Mouse (Mus musculus) cortical plate, adult 2 months (tissue): ENCODE data around the gene Myt1l. TPM values are rescaled to one million over a fixed set of nuclear protein-coding genes. Genes with fewer than 3 reads are reported as not detected.
A peak's percentile ranks its signal among the peaks of the same experiment; 100 is the strongest.

Source experiments
- H3K27ac ChIP-seq: fragments of 200-500 bp; 2 replicates; pipeline ENCODE4 v1.5.1; 2012; ENCODE audit warnings: low read length, control low read depth, inconsistent platforms; ENCODE audit not compliant: insufficient read depth
- H3K4me1 ChIP-seq: fragments of 200-500 bp; 2 replicates; pipeline ENCODE4 v1.6.1; 2011; ENCODE audit warnings: low read length; ENCODE audit not compliant: control insufficient read depth, insufficient read depth
- H3K4me3 ChIP-seq: fragments of 200-500 bp; 2 replicates; pipeline ENCODE4 v1.5.1; 2011; ENCODE audit warnings: mild to moderate bottlenecking, low read length, control low read depth; ENCODE audit not compliant: insufficient read depth
- CTCF ChIP-seq: fragments of 200-500 bp; IDR thresholded peaks from 2 replicates; pipeline ENCODE4 v1.5.1; 2011; ENCODE audit warnings: mild to moderate bottlenecking, control low read depth, low read length; ENCODE audit not compliant: insufficient read depth; ENCODE audit errors: extremely low read depth
- POLR2A ChIP-seq: fragments of 200-500 bp; IDR thresholded peaks from 2 replicates; pipeline ENCODE4 v1.6.1; 2011; ENCODE audit warnings: mild to moderate bottlenecking, low read length, control low read depth; ENCODE audit not compliant: insufficient read depth; ENCODE audit errors: extremely low read depth
- polyA plus RNA-seq: library from polyadenylated mRNA; depleted of rRNA; stranded (reverse); fragments of >200 nt; gene quantifications from 2 replicates; pipeline ENCODE4 v1.2.3, GENCODE M21; 2012

Gene Myt1l
- polyA plus RNA-seq, 1 experiment: 74.1 TPM

GRCm38 (mm10) chr12:29854151-29854585 lies 326.0 kb downstream of the Myt1l start:
- Histone ChIP-seq H3K4me3 (no peak overlapping the region), H3K27ac (no peak overlapping the region), H3K4me1 (peaks cover 6% of the 10 kb centered on the region; the same call in 1 of the 2 replicates)
- no peak for TF ChIP-seq CTCF
- no peak for TF ChIP-seq POLR2A

- peaks cover 6% of the 10 kb centered on the region; the same call in 1 of the 2 replicates for H3K4me1 ChIP-seq
- no peak overlapping the region for H3K4me3 ChIP-seq
- TF ChIP-seq POLR2A (no peak), CTCF (peak; percentile 55)
- no peak overlapping the region for H3K27ac ChIP-seq
Observed at GRCm38 (mm10) chr12:29855007-29855406, 326.8 kb downstream of the Myt1l start.

GRCm38 (mm10) chr12:29860986-29861385 lies 332.8 kb downstream of the Myt1l start:
- Histone ChIP-seq H3K4me3 (no peak overlapping the region), H3K4me1 (peaks cover 4% of the 10 kb centered on the region), H3K27ac (no peak overlapping the region)
- TF ChIP-seq POLR2A: no peak
- no peak for TF ChIP-seq CTCF

- TF ChIP-seq POLR2A (no peak), CTCF (no peak)
- Histone ChIP-seq H3K27ac (0 out of 2 replicates have a peak overlapping the region, but pooled peaks have one; percentile 38), H3K4me1 (peaks cover 11% of the 10 kb centered on the region), H3K4me3 (no peak overlapping the region)
Observed at GRCm38 (mm10) chr12:29868295-29868694, 340.1 kb downstream of the Myt1l start.

- TF ChIP-seq CTCF (no peak), POLR2A (no peak)
- Histone ChIP-seq H3K27ac (no peak overlapping the region), H3K4me1 (peaks cover 13% of the 10 kb centered on the region), H3K4me3 (no peak overlapping the region)
Observed at GRCm38 (mm10) chr12:29868781-29869180, 340.6 kb downstream of the Myt1l start.

GRCm38 (mm10) chr12:29872156-29872815 lies 344.1 kb downstream of the Myt1l start:
- Histone ChIP-seq H3K4me3 (no peak overlapping the region), H3K27ac (peak overlapping the region; percentile 82), H3K4me1 (peaks cover 19% of the 10 kb centered on the region)
- no peak for TF ChIP-seq CTCF
- TF ChIP-seq POLR2A: peak; percentile 82

- peak overlapping the region; percentile 57 for H3K27ac ChIP-seq
- TF ChIP-seq POLR2A (no peak), CTCF (no peak)
- H3K4me1 ChIP-seq: peaks cover 18% of the 10 kb centered on the region
- H3K4me3 ChIP-seq: no peak overlapping the region
Observed at GRCm38 (mm10) chr12:29873281-29873772, 345.1 kb downstream of the Myt1l start.

- TF ChIP-seq POLR2A: no peak
- TF ChIP-seq CTCF: no peak
- H3K27ac ChIP-seq: no peak overlapping the region
- H3K4me1 ChIP-seq: peaks cover 12% of the 10 kb centered on the region
- H3K4me3 ChIP-seq: no peak overlapping the region
Observed at GRCm38 (mm10) chr12:29877977-29878376, 349.8 kb downstream of the Myt1l start.

GRCm38 (mm10) chr12:29882871-29883617 lies 354.9 kb downstream of the Myt1l start:
- Histone ChIP-seq H3K27ac (no peak overlapping the region), H3K4me3 (no peak overlapping the region), H3K4me1 (peaks cover 10% of the 10 kb centered on the region)
- TF ChIP-seq CTCF (peak; percentile 77), POLR2A (no peak)
